Mouse (Mus musculus) lung, embryonic 14.5 days (tissue): ENCODE results near the gene Traf3ip2. TPM values are rescaled to one million over a fixed set of nuclear protein-coding genes. Genes with fewer than 3 reads are reported as not detected.

ENCODE experiments used
- ATAC-seq: fragments of 200-750 bp; cut with Nextera tagmentation; 2 replicates; pipeline ENCODE4 v1.8.0; 2017; ENCODE audit warnings: mild to moderate bottlenecking, moderate TSS enrichment, moderate library complexity; ENCODE audit not compliant: insufficient read depth
- DNase-seq: peaks from one replicate; pipeline ENCODE4 v3.0.0-alpha.2; 2015
- H3K27ac ChIP-seq: fragments of 300-500 bp; sonication (generic); 2 replicates; pipeline ENCODE4 v1.5.1; 2014; ENCODE audit warnings: low read depth, mild to moderate bottlenecking, moderate library complexity
- H3K27me3 ChIP-seq: fragments of 300-500 bp; sonication (generic); 2 replicates; pipeline ENCODE4 v1.6.1; 2014; ENCODE audit warnings: low read length, control low read depth; ENCODE audit not compliant: insufficient read depth
- H3K36me3 ChIP-seq: fragments of 300-500 bp; sonication (generic); 2 replicates; pipeline ENCODE4 v1.6.1; 2014; ENCODE audit warnings: control low read depth; ENCODE audit not compliant: insufficient read depth
- H3K4me1 ChIP-seq: fragments of 300-500 bp; sonication (generic); 2 replicates; pipeline ENCODE4 v1.6.1; 2014; ENCODE audit warnings: antibody characterized with exemption, control low read depth; ENCODE audit not compliant: insufficient read depth
- H3K4me2 ChIP-seq: fragments of 300-500 bp; sonication (generic); 2 replicates; pipeline ENCODE4 v1.6.1; 2014; ENCODE audit warnings: mild to moderate bottlenecking
- H3K4me3 ChIP-seq: fragments of 300-500 bp; sonication (generic); 2 replicates; pipeline ENCODE4 v1.5.1; 2014; ENCODE audit warnings: low read depth, low read length
- H3K9ac ChIP-seq: fragments of 300-500 bp; sonication (generic); 2 replicates; pipeline ENCODE4 v1.6.1; 2014
- H3K9me3 ChIP-seq: fragments of 300-500 bp; sonication (generic); 2 replicates; pipeline ENCODE4 v1.6.1; 2016; ENCODE audit warnings: low read depth, low read length, control low read depth
- CTCF ChIP-seq: IDR thresholded peaks from 2 replicates; pipeline ENCODE4 v1.5.1; 2016; ENCODE audit warnings: antibody characterized with exemption, low read depth
- WGBS: fragments of 180-500 bp; shearing (Covaris S2); extraction: QIAGEN DNeasy Blood & Tissue Kit; methylation state at CpG from one replicate; pipeline ENCODE4 v1.1.7; 2014; 5-methylcytosine and 5-hydroxymethylcytosine counted together
- polyA plus RNA-seq: library from polyadenylated mRNA; unstranded; fragments of >200 nt; fragmentation: Nextera tagmentation; extraction: Ambion mirVana; gene quantifications from 2 replicates; pipeline ENCODE4 v1.2.1, GENCODE M21; 2014

Gene Traf3ip2
- polyA plus RNA-seq, 1 experiment from 2014 or later, result 27.9 TPM

- Histone ChIP-seq H3K27me3 (no peaks in the 10 kb centered on the region), H3K9me3 (peaks cover 2% of the 10 kb centered on the region; the same call in 1 of the 2 replicates), H3K27ac (no peak overlapping the region), H3K4me1 (peaks cover 18% of the 10 kb centered on the region), H3K4me3 (no peak overlapping the region), H3K9ac (no peak overlapping the region), H3K36me3 (no peaks in the 10 kb centered on the region), H3K4me2 (no peak overlapping the region)
- ATAC-seq (no peak), DNase-seq (no peak)
- WGBS, result 85% methylated on average over 4 of the region's 4 CpGs
- TF ChIP-seq CTCF, result no peak
Observed at GRCm38 (mm10) chr10:39599601-39600000, 13.1 kb upstream of the Traf3ip2 start.

GRCm38 (mm10) chr10:39600115-39600514 lies 12.6 kb upstream of the Traf3ip2 start:
- Histone ChIP-seq H3K4me1 (peaks cover 18% of the 10 kb centered on the region), H3K36me3 (no peaks in the 10 kb centered on the region), H3K27me3 (no peaks in the 10 kb centered on the region), H3K4me3 (no peak overlapping the region), H3K9me3 (peaks cover 7% of the 10 kb centered on the region; the same call in 1 of the 2 replicates), H3K27ac (no peak overlapping the region), H3K4me2 (no peak overlapping the region), H3K9ac (no peak overlapping the region)
- no peak for DNase-seq
- 74% methylated on average over 1 of the region's 1 CpGs for WGBS
- no peak for TF ChIP-seq CTCF
- no peak for ATAC-seq

GRCm38 (mm10) chr10:39601068-39601467 lies 11.7 kb upstream of the Traf3ip2 start:
- 74% methylated on average over 5 of the region's 5 CpGs for WGBS
- no peak overlapping the region for H3K4me3 ChIP-seq
- ATAC-seq, result no peak
- H3K4me1 ChIP-seq, result peaks cover 16% of the 10 kb centered on the region
- H3K4me2 ChIP-seq, result no peak overlapping the region
- TF ChIP-seq CTCF, result no peak
- H3K27me3 ChIP-seq, result no peaks in the 10 kb centered on the region
- H3K9ac ChIP-seq, result no peak overlapping the region
- peaks cover 10% of the 10 kb centered on the region; the same call in 1 of the 2 replicates for H3K9me3 ChIP-seq
- no peak overlapping the region for H3K27ac ChIP-seq
- H3K36me3 ChIP-seq, result no peaks in the 10 kb centered on the region
- no peak for DNase-seq

- no peak for ATAC-seq
- Histone ChIP-seq H3K27me3 (no peaks in the 10 kb centered on the region), H3K36me3 (peaks cover 7% of the 10 kb centered on the region; the same call in 1 of the 2 replicates), H3K4me2 (no peak overlapping the region), H3K27ac (no peak overlapping the region), H3K4me3 (no peak overlapping the region), H3K9ac (no peak overlapping the region), H3K9me3 (peaks cover 15% of the 10 kb centered on the region; the same call in 1 of the 2 replicates), H3K4me1 (peaks cover 3% of the 10 kb centered on the region; the same call in 1 of the 2 replicates)
- TF ChIP-seq CTCF, result no peak
- WGBS, result 97% methylated on average over 1 of the region's 1 CpGs
- DNase-seq, result no peak
Observed at GRCm38 (mm10) chr10:39606434-39606833, 6.3 kb upstream of the Traf3ip2 start.

DNA sequence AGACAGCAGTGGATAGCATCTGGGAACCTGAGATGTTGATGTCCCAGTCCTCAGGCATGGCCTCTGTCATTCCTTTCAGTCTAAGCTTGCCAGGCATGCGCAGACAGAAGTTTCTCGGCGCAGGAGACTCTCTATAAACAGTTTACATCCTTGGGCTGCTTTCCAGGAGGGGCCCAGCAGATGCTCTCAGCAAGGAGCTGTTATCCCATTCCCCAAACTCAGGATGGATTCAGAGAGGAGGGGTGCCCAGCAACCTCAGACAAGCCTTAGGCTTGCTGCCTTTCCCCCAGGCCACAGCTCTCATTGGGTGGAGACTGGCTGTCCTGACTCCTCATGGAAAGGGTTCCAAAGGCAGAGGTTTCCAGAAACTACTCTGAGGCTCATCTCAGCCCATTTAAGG lies 1.5 kb upstream of the Traf3ip2 start:
- Histone ChIP-seq H3K4me2 (no peak overlapping the region), H3K27me3 (no peaks in the 10 kb centered on the region), H3K9me3 (peaks cover 5% of the 10 kb centered on the region; the same call in 1 of the 2 replicates), H3K27ac (peak overlapping the region; percentile 96; the same call in 1 of the 2 replicates), H3K4me1 (peaks cover 21% of the 10 kb centered on the region), H3K9ac (no peak overlapping the region), H3K4me3 (no peak overlapping the region), H3K36me3 (peaks cover 7% of the 10 kb centered on the region; the same call in 1 of the 2 replicates)
- DNase-seq (peak; percentile 92), ATAC-seq (peak; percentile 34; the same call in 1 of the 2 replicates)
- no peak for TF ChIP-seq CTCF
- WGBS, result 22% methylated on average over 3 of the region's 3 CpGs

- H3K9ac ChIP-seq, result no peak overlapping the region
- TF ChIP-seq CTCF, result no peak
- H3K4me2 ChIP-seq, result peak overlapping the region; percentile 74
- no peaks in the 10 kb centered on the region for H3K27me3 ChIP-seq
- peaks cover 21% of the 10 kb centered on the region for H3K4me1 ChIP-seq
- WGBS, result 53% methylated on average over 2 of the region's 2 CpGs
- peaks cover 5% of the 10 kb centered on the region; the same call in 1 of the 2 replicates for H3K9me3 ChIP-seq
- H3K27ac ChIP-seq, result peak overlapping the region; percentile 96
- H3K4me3 ChIP-seq, result peak overlapping the region; percentile 43
- ATAC-seq (no peak), DNase-seq (no peak)
- 0 out of 2 replicates have a peak, but pooled peaks cover 3% of the 10 kb centered on the region for H3K36me3 ChIP-seq
Observed at GRCm38 (mm10) chr10:39612131-39612530, 603 bp upstream of the Traf3ip2 start.

GRCm38 (mm10) chr10:39612989-39613831 lies 476 bp downstream of the Traf3ip2 start:
- WGBS, result 2% methylated on average over 26 of the region's 26 CpGs
- Histone ChIP-seq H3K27ac (peak overlapping the region; percentile 96), H3K4me2 (peak overlapping the region; percentile 74), H3K4me3 (peak overlapping the region; percentile 43), H3K27me3 (no peaks in the 10 kb centered on the region), H3K9me3 (peaks cover 5% of the 10 kb centered on the region; the same call in 1 of the 2 replicates), H3K9ac (peak overlapping the region; percentile 62), H3K4me1 (peaks cover 21% of the 10 kb centered on the region), H3K36me3 (peaks cover 9% of the 10 kb centered on the region; the same call in 1 of the 2 replicates)
- ATAC-seq (peak; percentile 44), DNase-seq (peak; percentile 92)
- no peak for TF ChIP-seq CTCF
